Mouse (Mus musculus) cerebellum, postnatal 36 days (tissue): ENCODE data around the gene Msantd3.

ENCODE experiments used
- DNase-seq, 2 experiments: peaks; one replicate each; pipeline ENCODE4 v3.0.0; 2021 to 2022; ENCODE audit warnings: mixed read lengths in 2 of 2

The Msantd3 gene

DNA sequence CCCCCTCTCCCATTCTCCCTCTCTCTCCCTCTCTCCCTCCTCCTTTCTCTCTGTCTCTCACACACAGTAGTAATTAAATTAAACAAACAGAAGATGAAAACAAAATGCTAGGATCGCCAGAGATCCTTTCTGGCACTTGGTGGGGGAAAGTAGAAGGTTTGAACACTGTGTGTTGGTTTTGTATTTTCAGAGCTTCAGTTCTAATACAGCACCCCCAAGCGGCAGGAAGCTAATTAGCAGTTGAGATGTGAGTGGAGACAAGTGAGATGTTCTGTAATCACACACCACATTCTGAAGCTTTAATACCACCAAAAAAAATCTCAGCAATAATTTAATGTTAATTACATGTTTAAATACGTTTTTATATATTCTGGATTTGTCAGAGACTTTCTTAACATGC, 16.0 kb downstream of the Msantd3 start:
- DNase-seq: peak; percentile 42 to 53

DNA sequence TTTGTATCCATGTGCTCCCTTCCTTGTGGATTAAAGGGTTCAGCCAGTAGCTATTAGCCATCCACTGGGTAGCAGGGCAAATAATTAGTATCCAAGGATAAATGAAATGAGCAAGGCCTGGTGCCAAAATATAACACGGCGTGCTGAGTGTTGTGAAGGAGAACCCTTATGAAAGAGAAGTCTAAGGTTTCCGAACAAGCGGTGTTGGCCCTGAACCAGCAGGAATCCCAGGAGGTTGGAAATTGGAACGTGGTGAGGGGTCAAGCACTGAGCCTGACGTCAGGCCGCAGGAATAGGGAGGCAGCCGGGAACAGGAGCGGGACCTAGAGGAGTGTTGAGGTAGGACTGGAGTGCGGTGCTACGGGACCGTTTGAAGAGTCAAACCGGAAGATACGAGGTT, 19.9 kb downstream of the Msantd3 start:
- no peak for DNase-seq

DNA sequence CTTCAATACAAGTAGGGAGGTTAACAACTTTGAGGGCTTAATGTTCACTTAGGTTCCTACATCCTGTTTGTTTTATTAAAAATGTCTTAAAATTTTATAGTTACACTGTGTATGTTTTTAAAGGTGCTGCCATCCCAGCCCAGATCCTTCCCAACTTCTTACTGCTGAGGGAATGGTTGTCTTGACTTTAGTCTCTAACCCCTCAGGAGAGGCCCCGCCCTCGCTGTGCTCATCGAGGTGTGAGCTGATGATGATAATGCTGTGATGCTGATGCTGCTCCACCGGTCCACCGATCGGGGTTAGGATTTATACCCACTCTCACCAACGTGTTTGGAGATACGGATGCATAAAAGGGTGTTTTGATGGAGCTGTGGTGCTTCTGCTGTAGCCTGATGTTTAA, 22.1 kb downstream of the Msantd3 start:
- DNase-seq: no peak

DNA sequence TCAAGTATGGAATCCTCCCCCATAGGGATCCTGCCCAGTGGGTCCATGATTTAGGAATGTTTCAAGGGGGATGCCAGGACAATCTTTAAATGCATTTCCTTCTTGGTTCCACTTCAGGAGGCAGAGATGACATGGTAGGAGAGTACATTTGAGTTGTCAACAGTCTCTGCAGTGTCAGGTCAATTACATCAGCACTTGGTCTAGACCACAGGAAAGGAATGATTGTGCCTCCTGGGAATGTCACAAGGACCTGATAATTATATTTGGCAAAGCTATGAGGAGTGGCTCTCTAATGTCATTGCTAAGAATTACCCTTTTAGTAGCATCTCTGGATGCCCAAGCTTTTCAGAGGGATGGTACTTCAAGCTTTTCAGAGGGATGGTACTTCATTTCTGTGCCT, 25.2 kb downstream of the Msantd3 start:
- no peak for DNase-seq

DNA sequence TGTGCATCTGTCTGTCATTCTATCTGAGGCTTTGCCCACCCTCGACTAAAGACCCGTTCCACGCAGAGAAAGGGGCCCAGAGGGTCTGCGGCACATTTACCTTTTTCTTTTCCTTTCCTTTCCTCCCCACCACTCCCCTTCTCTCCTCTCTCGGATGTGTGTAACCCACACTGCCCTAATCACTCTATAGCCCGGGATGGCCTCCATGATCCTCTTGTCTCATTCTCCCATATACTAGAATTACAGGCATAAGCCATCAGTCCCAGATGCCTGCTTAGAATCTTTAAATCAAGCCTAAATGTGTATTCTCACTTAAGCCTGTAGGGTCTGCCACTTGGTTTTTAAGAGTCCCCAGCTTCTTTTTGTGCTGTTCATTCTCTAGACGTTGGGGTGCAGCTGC, 36.6 kb downstream of the Msantd3 start:
- no peak for DNase-seq

DNA sequence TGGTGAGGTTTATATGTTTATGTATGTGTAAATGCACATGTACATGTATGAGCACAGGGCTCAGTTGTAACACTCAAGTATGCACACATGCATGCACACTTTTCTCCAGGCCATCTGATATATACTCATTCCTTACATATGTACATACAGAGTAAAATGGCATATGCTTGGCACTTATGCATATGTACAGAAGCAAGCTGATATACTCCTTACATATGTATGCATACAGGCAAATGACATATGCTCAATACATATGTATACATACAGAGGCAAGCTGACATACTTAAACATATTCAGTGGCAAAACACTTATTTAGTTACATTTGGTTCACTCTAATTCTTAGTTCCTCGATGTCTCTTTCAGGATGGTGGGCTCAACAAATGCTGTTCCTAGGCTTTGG, 38.1 kb downstream of the Msantd3 start:
- DNase-seq: no peak

DNA sequence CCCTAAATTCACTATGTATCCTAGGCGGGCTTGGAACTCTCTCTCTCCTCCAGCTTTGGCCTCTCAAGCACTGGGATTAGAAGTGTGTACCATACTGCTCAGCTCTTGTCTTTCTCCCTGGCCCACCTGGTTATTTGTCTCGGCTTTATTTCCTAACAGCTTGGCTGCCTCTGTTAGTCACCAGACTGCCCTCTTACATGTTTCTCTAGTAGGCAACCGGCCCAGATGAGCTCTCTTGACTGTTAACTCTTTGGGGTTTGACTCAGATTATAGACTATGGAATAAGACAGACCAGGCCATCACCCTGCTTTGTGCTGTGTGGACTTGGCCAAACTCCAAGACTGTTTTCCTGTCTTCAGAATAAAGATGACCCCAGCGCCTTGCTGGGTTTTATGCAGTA, 38.7 kb downstream of the Msantd3 start:
- no peak for DNase-seq

DNA sequence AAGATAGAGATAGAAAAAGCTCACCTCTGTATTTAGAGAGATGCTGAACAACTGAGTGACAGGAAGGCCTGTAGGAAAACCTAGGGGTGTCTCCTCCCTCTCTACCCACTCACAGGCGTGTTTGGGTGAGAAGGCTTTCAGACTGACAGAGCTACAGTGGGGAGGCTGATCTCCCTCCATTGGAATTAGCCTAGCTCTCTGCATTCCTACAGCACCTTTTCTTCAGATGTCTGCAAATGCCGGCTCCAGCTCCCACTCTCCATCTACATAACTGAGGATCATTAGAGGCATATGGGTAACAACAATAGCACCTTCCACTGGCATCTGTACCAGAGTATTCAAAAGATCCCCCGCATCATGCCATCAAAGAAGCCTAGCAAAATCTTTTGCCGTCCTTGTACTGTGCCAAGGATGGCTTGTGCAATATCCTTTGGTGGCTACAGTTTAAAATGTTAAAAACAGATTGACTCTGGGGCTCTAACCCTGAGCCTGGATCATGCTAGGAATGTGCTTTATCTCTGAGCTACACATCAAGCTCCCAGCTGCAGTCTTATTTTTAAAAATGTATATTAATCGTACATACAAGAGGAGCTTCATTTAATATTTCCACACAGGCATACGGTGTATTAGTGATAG, 39.9 kb downstream of the Msantd3 start:
- no peak for DNase-seq

DNA sequence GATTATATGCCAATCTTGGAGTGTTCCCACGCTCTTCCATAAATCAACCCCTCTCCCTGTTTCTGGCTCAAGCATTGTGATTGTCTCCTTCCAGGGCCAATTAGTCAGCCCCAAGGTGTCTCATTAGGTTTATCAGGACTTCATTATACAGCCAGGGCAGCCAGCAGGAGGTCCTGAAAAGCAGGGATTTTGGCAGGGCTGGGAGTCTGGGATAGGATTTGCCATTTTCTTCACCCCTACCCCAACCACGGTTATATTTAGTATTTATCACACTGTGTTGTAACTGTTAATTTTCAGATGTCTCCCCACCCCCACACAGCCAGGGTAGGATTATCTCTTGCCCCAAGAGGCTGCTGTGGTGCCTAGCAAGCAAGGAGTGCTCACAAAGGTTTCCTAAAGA, 41.5 kb downstream of the Msantd3 start:
- DNase-seq: no peak

DNA sequence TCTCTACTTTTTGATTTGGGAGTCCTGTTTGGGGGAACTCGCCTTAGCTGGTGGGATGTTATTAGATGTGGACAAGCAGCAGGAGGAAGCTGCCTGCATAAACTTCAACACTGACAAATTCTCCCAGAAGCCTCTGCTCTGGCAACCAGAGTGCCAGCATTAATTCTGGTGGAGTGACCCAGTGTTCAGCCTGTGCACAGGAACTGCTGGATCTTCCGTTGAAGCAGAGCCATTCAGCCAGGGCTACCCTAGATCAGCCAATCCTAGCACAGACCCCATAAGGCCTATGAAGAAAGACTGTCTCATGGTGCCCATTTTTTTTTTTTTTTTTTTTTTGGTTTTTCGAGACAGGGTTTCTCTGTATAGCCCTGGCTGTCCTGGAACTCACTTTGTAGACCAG, 42.3 kb downstream of the Msantd3 start:
- DNase-seq: no peak

DNA sequence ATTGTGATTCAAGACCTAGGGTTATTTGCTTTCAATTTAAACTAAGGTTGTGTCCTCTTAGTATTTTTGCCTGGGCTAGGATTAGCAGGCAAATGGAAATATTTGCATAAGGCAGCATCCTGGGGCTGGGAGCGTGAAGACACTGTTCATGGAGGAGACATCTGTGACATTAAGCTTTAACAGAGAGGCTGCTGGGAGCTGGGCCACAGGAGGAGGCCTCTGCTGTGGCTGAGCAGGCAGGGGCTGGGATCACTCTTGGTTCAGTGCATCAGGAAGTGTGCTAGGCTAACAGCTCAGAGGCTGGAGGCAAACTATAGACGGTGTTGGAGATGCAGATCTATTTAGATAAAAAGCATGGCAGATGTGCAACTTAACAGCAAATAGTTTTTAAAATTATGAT, 43.2 kb downstream of the Msantd3 start:
- no peak for DNase-seq

DNA sequence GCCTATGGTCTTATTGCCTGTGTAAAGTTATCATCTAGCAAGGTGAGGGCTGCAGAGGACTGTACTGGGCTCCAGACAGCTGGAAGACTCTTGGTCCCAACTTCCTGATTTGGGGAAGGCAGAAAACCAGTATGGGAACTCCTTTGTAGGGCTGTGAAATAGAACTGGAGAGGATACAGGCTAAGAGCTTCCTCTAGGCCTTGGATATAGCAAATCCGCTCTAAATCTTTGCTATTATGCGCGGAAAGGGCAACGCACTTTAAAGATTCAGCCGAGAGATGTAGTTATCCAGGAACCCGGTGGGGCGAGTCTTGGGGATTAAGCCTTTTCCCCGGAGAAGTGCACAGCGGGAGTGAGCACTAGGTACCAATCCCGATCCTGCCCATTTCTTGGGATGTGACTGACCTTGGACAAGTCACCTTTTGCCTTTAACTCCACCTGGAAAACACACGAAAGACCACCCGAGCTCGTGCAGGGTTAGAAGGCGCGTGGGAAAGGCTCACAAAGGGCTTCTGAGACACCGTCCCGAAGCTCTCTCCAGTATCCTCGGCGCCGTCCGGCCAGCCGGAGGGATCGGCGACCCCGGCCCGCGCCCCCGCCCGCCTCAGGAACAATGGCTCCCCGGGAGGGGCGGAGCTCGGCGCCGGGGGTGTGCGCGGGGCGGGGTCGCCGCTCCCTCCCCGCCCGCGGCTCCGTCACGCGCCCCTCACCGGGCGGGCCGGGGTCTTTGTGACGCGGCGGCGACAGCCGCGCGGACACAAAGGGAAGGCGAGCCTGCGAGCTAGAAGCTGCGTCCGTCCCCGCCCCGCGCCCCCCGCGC, 44.9 kb downstream of the Msantd3 start, which contains the start of gene Tmeff1:
TSS of gene Tmeff1 (plus strand) at position 754 of the 820 bp plus-strand sequence.
- DNase-seq: peak in 1 of 2 experiments; percentile 13

DNA sequence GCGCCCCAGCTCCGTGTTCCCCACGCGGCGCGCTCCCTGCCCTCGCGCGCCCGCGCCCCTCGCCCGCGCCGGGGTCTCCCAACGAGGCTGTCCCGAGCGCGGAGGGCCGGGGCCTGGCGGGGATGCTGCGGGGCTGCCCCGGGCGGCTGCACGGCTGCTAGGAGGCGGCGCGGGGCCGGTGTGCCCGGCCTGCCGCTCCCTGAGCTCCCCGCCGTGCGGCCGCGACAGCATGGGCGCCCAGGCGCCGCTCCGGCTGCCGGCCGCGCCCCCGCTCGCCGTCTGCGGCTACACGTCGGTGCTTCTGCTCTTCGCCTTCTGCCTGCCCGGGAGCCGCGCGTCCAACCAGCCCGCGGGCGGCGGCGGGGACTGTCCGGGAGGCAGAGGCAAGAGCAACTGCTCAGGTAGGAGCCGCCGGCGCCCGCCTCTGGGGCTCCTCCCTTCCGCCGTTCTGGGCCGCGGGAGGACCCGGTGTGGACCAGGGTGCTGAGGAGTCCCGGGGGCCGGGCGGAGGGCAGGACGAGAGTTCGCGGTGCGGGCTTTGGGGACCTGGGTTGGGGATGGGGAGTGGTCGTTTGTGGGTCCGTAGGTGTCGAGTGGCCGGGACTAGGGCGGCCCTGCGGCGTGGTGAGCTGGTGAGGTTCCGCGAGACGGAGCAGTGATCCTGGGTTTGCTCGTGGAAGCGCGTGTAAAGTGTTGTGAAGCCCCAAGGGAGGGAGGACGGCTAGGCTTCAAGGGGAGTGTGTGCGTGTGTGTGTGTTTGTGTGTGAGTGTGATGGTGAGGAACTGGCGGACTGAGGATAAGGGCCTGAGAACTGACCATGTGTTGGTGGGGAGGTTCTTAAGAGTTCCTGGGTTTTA, 45.7 kb downstream of the Msantd3 start:
- DNase-seq: peak; percentile 18 to 26

DNA sequence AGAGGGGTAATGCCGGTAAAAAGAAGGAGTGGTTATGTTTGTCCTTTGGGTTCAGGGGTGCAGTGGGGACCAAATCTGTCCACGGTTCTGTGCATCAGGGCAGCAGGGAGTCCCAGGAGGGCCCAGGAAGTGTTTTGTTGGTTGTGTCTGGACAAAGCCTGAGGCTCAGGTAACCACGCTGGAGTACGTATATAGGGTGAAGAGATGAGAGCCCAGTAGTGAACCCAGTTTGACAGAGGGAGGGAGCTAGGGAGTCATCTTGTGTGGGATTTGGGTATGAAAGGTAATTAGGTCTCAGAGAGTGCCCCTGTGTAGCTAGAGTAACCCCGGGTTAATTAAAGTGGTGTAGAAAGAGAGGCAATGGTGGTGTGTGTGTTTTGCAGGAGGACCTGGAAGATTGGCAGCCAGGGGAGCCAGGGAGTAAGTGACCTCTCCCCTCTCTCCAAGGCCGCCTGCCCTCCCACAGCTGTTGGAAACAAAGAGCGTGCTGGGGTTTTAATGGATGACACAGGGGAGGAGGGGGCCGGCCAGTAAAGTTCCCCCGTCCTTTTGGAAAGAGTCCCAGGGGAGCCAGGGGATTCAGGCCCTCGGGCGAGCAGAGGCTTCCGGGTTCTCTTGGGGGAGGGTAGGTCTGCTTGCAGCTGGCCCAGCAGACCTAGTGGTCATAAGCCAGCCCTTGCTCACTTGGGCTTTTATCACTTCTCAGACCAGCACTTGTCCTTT, 46.5 kb downstream of the Msantd3 start:
- DNase-seq: no peak

DNA sequence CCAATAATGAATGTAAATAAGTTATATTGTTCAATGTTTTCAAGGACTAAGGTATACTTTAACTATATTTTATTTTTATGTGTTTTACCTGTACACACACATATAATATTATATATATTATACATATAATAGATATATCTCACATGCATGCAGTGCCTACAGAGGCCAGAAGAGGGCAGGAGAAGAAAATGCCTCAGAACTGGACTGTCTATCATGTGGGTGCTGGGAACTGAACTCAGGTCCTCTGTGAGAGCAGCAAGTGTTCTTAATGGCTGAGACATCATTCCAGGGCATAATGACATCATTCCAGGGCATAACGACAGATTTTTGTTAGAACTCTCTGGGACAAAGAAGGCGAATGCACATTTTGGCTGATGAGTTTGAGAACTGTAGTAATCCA, 47.8 kb downstream of the Msantd3 start:
- DNase-seq: no peak

DNA sequence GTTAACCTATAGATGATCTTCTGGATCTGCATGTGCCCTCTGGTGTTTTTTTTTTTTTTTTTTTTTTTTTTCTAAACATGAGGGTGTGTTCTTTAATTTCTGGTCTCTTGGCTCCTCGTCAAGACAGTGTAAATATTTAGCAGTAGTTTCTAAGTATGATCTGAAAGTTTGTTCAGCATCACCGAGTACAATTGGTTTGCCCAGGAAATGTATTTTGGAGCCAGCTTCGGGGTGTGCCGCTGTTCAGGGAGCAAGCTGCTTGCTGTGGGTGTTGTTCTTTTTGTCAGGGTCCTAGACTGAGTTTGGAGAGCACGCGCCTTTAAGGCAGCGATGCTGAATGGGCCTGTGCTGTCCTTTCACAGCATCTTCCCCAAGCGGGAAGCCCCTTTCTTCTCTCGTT, 48.8 kb downstream of the Msantd3 start:
- DNase-seq: no peak

DNA sequence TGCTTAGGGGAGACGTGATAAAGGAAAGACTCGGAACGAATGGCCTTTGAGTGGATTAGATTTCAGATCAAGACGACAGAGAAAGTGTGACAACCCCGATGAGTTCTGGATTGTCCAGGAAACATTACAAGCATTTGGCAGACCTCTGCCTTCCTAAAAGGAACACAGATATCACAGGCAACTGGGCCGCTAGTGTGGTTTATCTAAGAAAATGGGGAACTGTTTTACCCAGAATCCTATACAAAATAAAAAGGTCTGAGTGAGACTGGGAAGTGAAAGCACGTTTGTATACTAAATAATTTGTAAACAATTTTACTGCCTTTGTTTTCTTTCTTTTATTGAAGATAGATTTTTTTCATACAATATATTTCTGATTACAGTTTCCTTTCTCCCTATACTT, 51.1 kb downstream of the Msantd3 start:
- DNase-seq: no peak

DNA sequence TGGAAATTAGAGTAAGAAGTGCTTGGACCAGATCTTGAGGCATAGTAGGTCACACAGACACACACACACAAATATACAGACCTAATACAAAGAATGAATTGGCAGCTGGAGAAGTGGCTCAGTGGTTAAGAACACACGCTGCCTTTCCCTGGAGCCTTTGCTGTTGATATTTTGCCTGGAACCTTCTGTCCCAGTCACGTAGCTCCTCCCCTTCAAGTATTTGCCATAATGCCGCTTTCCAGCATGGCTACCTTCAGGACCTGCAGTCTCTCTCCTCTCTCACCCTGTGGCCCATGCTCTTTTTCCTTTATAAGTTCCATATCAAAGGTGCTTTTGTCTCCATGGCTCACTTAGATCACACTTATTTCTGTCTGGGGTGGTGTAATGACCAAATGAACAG, 51.7 kb downstream of the Msantd3 start:
- no peak for DNase-seq

DNA sequence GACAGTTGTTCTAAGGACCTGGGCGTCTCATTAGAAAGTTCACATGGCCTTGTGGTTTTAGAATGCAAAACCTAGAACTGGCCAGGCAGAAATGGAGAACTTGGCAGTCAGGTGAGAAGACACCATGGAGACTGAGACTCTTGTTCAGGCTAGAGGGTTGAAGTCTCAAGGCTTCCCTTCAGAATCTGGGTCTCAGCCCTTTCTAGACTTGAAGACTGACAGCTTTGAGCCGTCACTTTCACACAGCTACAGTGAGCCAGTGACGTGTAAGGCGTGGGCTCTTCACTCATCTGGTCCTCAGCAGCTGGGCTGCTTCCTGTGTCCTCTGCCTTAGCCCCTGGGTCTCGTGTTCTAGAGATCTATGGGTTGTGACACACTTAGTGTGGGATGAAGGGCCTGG, 52.6 kb downstream of the Msantd3 start:
- no peak for DNase-seq

DNA sequence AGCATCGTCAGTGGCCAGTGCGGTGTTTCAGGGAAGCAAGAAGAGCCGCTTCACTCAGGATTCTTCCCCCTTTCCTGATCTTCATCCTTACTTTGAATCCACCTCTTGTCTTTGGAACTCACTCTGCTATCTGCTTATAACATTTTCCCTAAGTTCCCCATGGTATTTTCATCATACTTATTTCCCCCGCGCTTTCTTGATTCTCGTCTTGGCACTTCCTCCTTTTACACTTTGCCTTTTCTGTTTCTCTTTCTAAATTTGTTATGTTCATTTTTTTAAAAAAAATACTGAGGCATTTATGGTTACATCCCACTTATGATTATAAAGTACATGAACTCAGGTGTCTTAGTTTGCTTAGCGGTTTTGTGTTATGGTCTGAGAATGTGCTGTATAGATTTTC, 53.1 kb downstream of the Msantd3 start:
- no peak for DNase-seq

DNA sequence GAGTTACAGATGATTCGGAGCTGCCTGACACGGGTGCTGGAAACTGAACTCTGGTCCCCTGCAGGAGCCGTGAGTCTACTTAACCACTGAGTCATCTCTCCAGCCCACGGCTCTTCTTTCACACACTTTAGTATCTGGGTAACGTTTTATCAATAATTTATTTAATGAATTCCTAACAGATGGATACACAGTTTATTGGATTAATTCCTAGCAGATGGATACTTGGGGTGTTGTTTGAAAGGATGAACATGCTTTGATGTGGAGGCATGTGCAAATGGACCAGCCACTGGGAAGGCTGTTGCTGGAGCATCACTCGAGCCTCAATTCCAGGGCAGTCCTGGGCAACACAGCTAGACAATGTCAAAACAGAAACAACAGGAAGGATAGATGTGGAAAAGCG, 56.4 kb downstream of the Msantd3 start:
- no peak for DNase-seq

DNA sequence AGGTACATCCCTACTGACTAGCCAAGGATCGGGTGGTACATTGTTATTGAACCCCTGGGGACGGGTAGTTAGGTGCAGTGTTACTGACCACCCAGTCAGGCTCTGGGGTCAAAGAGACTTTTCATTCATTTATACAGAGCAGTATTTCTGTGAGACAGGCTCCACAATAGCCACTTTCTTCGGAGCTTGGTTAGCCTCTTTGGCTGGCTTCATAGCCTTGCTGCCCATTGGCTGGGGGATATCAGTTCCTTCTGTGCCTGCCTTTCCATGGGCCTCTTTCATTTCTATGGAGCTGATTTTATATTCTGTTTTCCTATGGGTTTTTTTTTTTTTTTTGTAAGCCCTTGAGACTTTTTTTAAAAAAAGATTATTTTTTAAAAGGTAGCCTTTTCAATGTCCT, 65.9 kb downstream of the Msantd3 start:
- DNase-seq: no peak

DNA sequence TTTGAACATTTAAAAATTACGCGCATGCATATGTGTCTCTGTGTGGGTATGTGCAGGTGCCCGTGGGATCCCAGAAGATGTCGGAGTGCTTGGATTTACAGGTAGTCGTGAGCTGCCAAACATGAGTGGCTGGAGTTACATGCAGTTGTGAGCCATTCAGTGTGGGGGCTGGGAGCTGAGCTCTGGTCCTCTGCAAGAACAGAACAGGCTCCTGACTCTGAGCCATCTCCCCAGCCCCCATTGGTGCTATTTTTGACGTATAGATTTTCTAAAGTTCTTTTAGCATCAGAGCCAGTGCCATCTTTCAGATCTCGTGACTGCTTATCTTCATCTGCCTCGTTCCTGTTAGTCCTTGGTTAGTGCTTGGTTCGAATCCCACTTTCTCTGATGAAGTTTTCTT, 69.8 kb downstream of the Msantd3 start:
- no peak for DNase-seq
